Mouse (Mus musculus): ENCODE measurements around the gene Lfng. TPM values are rescaled to one million over a fixed set of nuclear protein-coding genes. Genes with fewer than 3 reads are reported as not detected.

Gene Lfng
- polyA plus RNA-seq, 1 experiment from 2014 or later, result 30.9 TPM

- Histone ChIP-seq H3K4me1 (peaks cover 49% of the 10 kb centered on the region), H3K4me2 (0 out of 2 replicates have a peak overlapping the region, but pooled peaks have one; percentile 24), H3K27me3 (no peaks in the 10 kb centered on the region), H3K36me3 (replicated peaks) (0 out of 2 replicates have a peak, but pooled peaks cover 8% of the 10 kb centered on the region), H3K9me3 (no peaks in the 10 kb centered on the region), H3K9ac (no peak overlapping the region), H3K27ac (peak overlapping the region; percentile 95), H3K4me3 (replicated peaks) (no peak overlapping the region)
- WGBS, result 52% methylated on average over 1 of the region's 1 CpGs
- peak; percentile 25; the same call in 1 of the 2 replicates for ATAC-seq (ENCODE audit: low FRiP score)
These were observed 53.3 kb downstream of the Lfng start for GRCm38 (mm10) chr5:140660398-140660797.

- 76% methylated on average over 8 of the region's 8 CpGs for WGBS
- Histone ChIP-seq H3K4me3 (replicated peaks) (no peak overlapping the region), H3K27ac (peak overlapping the region; percentile 78), H3K9me3 (no peaks in the 10 kb centered on the region), H3K9ac (no peak overlapping the region; the same call in 1 of the 2 replicates), H3K27me3 (no peaks in the 10 kb centered on the region), H3K4me2 (no peak overlapping the region), H3K4me1 (peaks cover 49% of the 10 kb centered on the region), H3K36me3 (replicated peaks) (0 out of 2 replicates have a peak, but pooled peaks cover 12% of the 10 kb centered on the region)
- ATAC-seq (ENCODE audit: low FRiP score), result no peak
These were observed 54.3 kb downstream of the Lfng start for GRCm38 (mm10) chr5:140661427-140661826.

DNA sequence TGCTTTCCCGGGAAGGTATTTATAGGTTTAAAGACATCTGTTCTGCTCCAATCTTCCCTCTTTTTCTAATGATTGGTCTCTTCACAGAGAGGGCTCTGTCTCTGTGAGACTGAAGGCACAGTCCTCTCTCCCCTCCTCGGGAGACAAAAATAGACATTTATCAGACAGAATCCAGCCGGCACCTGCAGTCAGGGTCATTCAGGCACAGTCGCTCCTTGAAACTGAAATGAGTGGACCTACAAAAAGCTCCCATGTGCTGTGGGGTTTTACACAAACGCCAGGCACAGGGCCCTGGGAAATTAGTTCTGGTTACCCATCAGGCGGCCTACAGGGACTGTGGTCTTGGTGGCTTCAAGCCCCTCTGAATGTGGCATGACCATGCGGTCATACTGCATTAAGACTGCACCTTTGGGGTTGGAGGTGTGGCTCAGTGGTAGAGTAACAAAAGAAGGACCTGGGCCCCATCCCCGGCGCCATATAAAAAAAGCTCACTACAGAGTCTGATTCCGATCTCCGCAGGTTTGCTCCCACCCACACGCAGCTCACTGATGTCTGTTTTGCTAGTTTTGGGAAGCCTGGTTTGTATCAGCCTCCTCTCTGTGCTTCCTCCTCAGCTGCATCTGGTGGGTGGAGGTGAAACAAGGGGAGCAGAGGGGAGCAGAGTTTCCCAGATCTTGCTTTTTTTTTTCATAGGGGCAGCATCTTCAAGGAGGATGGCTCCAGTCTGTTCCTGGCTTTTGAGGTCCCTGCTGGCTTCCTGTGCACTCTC lies 54.9 kb downstream of the Lfng start:
- Histone ChIP-seq H3K4me2 (no peak overlapping the region), H3K4me3 (replicated peaks) (no peak overlapping the region), H3K27ac (peak overlapping the region; percentile 78), H3K27me3 (no peaks in the 10 kb centered on the region), H3K9me3 (no peaks in the 10 kb centered on the region), H3K9ac (0 out of 2 replicates have a peak overlapping the region, but pooled peaks have one; percentile 29), H3K36me3 (replicated peaks) (0 out of 2 replicates have a peak, but pooled peaks cover 12% of the 10 kb centered on the region), H3K4me1 (peaks cover 49% of the 10 kb centered on the region)
- 60% methylated on average over 12 of the region's 12 CpGs for WGBS
- ATAC-seq (ENCODE audit: low FRiP score), result no peak

DNA sequence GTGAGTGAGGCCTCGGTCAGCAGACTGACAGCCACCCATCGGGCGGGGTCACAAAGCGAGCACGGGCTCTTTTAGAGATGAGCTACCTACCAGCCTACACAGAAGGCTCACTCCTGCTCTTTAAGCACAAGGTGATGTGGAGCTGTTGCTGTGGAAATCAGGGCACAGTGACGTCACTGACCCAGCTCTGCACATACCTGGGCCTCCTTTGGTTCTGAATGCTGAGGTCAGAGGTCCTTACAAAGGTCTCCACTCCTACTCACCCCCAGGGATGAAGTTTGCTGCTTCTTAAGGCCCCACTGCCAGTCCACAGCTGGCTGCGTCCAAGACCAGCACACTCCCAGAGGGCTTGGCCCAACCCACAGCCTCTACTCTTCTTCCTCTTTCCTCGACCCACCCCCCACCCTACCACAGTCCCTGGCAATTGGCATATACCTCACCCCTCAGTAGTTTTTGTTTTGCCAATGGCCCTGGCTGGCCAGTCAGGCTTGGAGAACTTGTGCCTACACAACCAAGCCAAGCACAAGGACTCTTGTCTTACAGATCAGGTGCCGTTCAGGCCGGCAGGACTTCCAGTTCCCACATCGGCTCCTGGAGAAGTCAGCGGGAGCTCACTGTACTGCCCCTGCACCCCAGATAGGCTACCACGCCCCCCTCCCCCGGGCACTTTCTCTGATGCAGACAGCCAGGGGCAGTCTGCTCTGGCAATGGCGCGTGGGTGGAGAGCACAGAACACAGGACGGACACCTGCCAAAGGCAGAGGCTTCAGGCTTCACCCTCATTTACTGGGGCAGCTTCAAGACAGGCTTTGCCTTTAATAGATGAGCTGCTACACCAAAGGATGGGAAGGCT lies 55.8 kb downstream of the Lfng start:
- Histone ChIP-seq H3K4me1 (peaks cover 47% of the 10 kb centered on the region), H3K4me2 (0 out of 2 replicates have a peak overlapping the region, but pooled peaks have one; percentile 2), H3K27ac (peak overlapping the region; percentile 78), H3K27me3 (no peaks in the 10 kb centered on the region), H3K9me3 (no peaks in the 10 kb centered on the region), H3K4me3 (replicated peaks) (no peak overlapping the region), H3K36me3 (replicated peaks) (peaks cover 14% of the 10 kb centered on the region; the same call in 1 of the 2 replicates), H3K9ac (no peak overlapping the region)
- 73% methylated on average over 17 of the region's 17 CpGs for WGBS
- no peak for ATAC-seq (ENCODE audit: low FRiP score)

DNA sequence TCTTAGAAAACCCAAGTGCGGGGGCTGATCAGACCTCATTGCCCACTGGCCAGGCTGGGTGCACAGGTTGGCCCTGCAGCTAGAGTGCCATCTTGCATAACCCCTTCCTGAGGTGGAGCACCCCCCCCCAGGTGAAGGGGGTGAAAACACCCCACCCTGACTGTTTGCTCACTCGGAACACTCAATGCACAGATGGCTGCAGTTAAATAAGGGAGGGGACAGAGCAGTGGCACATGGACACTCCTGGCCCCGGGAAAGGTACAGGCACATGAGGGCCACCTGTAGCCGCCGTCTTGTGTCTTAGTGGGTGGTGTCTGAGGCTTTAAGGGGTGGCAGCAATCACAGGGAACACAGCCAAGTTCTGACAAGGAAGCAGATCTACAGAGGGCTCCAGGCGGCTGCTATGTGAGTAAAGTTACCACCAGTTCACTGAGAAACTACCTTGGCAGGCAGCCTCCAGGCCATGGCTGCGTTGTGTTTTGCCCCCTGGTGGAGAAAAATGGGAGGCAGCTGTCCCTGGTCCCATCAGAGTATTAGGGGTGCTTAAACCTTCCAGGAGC lies 56.6 kb downstream of the Lfng start:
- Histone ChIP-seq H3K27me3 (no peaks in the 10 kb centered on the region), H3K4me1 (peaks cover 44% of the 10 kb centered on the region), H3K9ac (no peak overlapping the region), H3K9me3 (no peaks in the 10 kb centered on the region), H3K27ac (peak overlapping the region; percentile 78), H3K4me2 (0 out of 2 replicates have a peak overlapping the region, but pooled peaks have one; percentile 2), H3K36me3 (replicated peaks) (peaks cover 20% of the 10 kb centered on the region), H3K4me3 (replicated peaks) (no peak overlapping the region)
- no peak; the same call in 1 of the 2 replicates for ATAC-seq (ENCODE audit: low FRiP score)
- 54% methylated on average over 7 of the region's 7 CpGs for WGBS

Other genes starting within 250 kb of the Lfng start
- gene Snx8, start 218.1 kb upstream of the Lfng start, polyA plus RNA-seq (2016; fragmentation: Nextera tagmentation; extraction: Ambion mirVana), result 19.2 and 20.7 TPM in 2 replicates
- gene Eif3b, start 188.0 kb upstream of the Lfng start, polyA plus RNA-seq (2016; fragmentation: Nextera tagmentation; extraction: Ambion mirVana), result 152 and 166 TPM in 2 replicates
- gene Gm4869, start 161.7 kb upstream of the Lfng start, polyA plus RNA-seq (2016; fragmentation: Nextera tagmentation; extraction: Ambion mirVana), result not detected in 2 replicates
- 9.7 and 11.1 TPM in 2 replicates for gene Chst12, start 101.8 kb upstream of the Lfng start, polyA plus RNA-seq (2016; fragmentation: Nextera tagmentation; extraction: Ambion mirVana)
- not detected in 2 replicates for gene Grifin, start 42.2 kb upstream of the Lfng start, polyA plus RNA-seq (2016; fragmentation: Nextera tagmentation; extraction: Ambion mirVana)
- 84.5 and 88.0 TPM in 2 replicates for gene Ttyh3, start 41.7 kb downstream of the Lfng start, polyA plus RNA-seq (2016; fragmentation: Nextera tagmentation; extraction: Ambion mirVana)
- gene Iqce, start 95.1 kb downstream of the Lfng start, polyA plus RNA-seq (2016; fragmentation: Nextera tagmentation; extraction: Ambion mirVana), result 30.7 and 31.2 TPM in 2 replicates
- 20.5 and 24.0 TPM in 2 replicates for gene Brat1, start 97.7 kb downstream of the Lfng start, polyA plus RNA-seq (2016; fragmentation: Nextera tagmentation; extraction: Ambion mirVana)
- 1.8 TPM in 2 replicates for gene Amz1, start 116.8 kb downstream of the Lfng start, polyA plus RNA-seq (2016; fragmentation: Nextera tagmentation; extraction: Ambion mirVana)
- 11.8 and 23.9 TPM in 2 replicates for gene Gna12, start 223.1 kb downstream of the Lfng start, polyA plus RNA-seq (2016; fragmentation: Nextera tagmentation; extraction: Ambion mirVana)